Mouse (Mus musculus) CH12.LX (cell line): ENCODE measurements around the gene Trem3. TPM values are rescaled to one million over a fixed set of nuclear protein-coding genes. Genes with fewer than 3 reads are reported as not detected.

Source experiments
- DNase-seq: peaks from one replicate; pipeline ENCODE4 v3.0.0-alpha.2; 2013; ENCODE audit errors: extremely low read depth
- H3K27ac ChIP-seq: 2 replicates; pipeline ENCODE4 v1.5.1; 2012; ENCODE audit warnings: low read depth, mild to moderate bottlenecking, control low read depth, moderate library complexity; ENCODE audit not compliant: insufficient read depth
- H3K27me3 ChIP-seq: replicated peaks from 2 replicates; pipeline ENCODE3; 2012; ENCODE audit warnings: inconsistent platforms
- H3K36me3 ChIP-seq, 2 experiments: replicated peaks in 1 of 2; 2 replicates each; pipeline versions ENCODE3 to v1.6.1; 2012; ENCODE audit warnings: inconsistent platforms in 1 of 2, low read length in 1 of 2, mild to moderate bottlenecking in 1 of 2, mixed read lengths in 1 of 2, moderate library complexity in 1 of 2; ENCODE audit not compliant: control insufficient read depth in 1 of 2, insufficient read depth in 1 of 2
- H3K4me1 ChIP-seq, 2 experiments: 2 replicates each; pipeline ENCODE4 v1.6.1; 2012; ENCODE audit warnings: inconsistent platforms in 1 of 2, moderate library complexity in 1 of 2; ENCODE audit not compliant: insufficient read depth in 2 of 2, control insufficient read depth in 1 of 2
- H3K4me2 ChIP-seq: 2 replicates; pipeline ENCODE4 v1.6.1; 2012; ENCODE audit warnings: low read depth, mild to moderate bottlenecking, control low read depth; ENCODE audit not compliant: poor library complexity, insufficient read depth, severe bottlenecking
- H3K4me3 ChIP-seq, 3 experiments: fragments of 150-350 bp in 1 of 3; sonication (generic) in 1 of 3; replicated peaks in 1 of 3; 2 replicates each; pipeline versions ENCODE3 to v1.5.1; 2011 to 2012; ENCODE audit warnings: low read depth in 2 of 3, low read length in 2 of 3, mild to moderate bottlenecking in 2 of 3, moderate library complexity in 2 of 3, control low read depth in 1 of 3, improper control_type of control experiment in 1 of 3, inconsistent platforms in 1 of 3, mixed read lengths in 1 of 3; ENCODE audit not compliant: poor library complexity in 1 of 3
- H3K79me2 ChIP-seq: replicated peaks from 2 replicates; pipeline ENCODE4 v1.6.1; 2012; ENCODE audit warnings: mild to moderate bottlenecking, moderate library complexity; ENCODE audit not compliant: control insufficient read depth, poor library complexity, insufficient read depth, severe bottlenecking; ENCODE audit errors: extremely low read depth
- H3K9ac ChIP-seq: 2 replicates; pipeline ENCODE4 v1.6.1; 2012; ENCODE audit warnings: low read depth, mild to moderate bottlenecking, control low read depth, moderate library complexity; ENCODE audit not compliant: insufficient read depth
- H3K9me3 ChIP-seq: replicated peaks from 2 replicates; pipeline ENCODE3; 2012; ENCODE audit warnings: low read length, inconsistent platforms, mixed read lengths
- CHD1 ChIP-seq: IDR thresholded peaks from 2 replicates; pipeline ENCODE4 v1.6.1; 2012; ENCODE audit warnings: low read depth, low read length, improper control_type of control experiment, inconsistent platforms
- CHD2 ChIP-seq: IDR thresholded peaks from 2 replicates; pipeline ENCODE4 v1.6.1; 2011; ENCODE audit warnings: low read length, improper control_type of control experiment
- CTCF ChIP-seq, 2 experiments: IDR thresholded peaks in 1 of 2; conservative IDR thresholded peaks in 1 of 2; 2 replicates each; pipeline ENCODE4 v1.5.1; 2011 to 2012; ENCODE audit warnings: low read depth in 2 of 2, low read length in 2 of 2, improper control_type of control experiment in 1 of 2, inconsistent platforms in 1 of 2, mild to moderate bottlenecking in 1 of 2, moderate library complexity in 1 of 2
- E2F4 ChIP-seq: IDR thresholded peaks from 2 replicates; pipeline ENCODE4 v1.6.1; 2011; ENCODE audit warnings: low read depth, low read length, improper control_type of control experiment; ENCODE audit not compliant: insufficient replicate concordance
- ELF1 ChIP-seq: IDR thresholded peaks from 2 replicates; pipeline ENCODE4 v1.6.1; 2014; ENCODE audit warnings: low read depth, mild to moderate bottlenecking, inconsistent platforms, low read length, improper control_type of control experiment
- ETS1 ChIP-seq: conservative IDR thresholded peaks from 2 replicates; pipeline ENCODE4 v1.6.1; 2012; ENCODE audit warnings: low read depth, mild to moderate bottlenecking, inconsistent platforms, low read length, improper control_type of control experiment, moderate library complexity
- GABPA ChIP-seq: IDR thresholded peaks from 2 replicates; pipeline ENCODE4 v1.6.1; 2012; ENCODE audit warnings: low read depth, low read length, improper control_type of control experiment, inconsistent platforms; ENCODE audit not compliant: insufficient replicate concordance
- IRF4 ChIP-seq: IDR thresholded peaks from 2 replicates; pipeline ENCODE4 v1.6.1; 2014; ENCODE audit warnings: low read depth, mild to moderate bottlenecking, inconsistent platforms, low read length, improper control_type of control experiment
- JUND ChIP-seq: conservative IDR thresholded peaks from 2 replicates; pipeline ENCODE4 v1.6.1; 2011; ENCODE audit warnings: low read depth, low read length, improper control_type of control experiment
- MAFK ChIP-seq: IDR thresholded peaks from 2 replicates; pipeline ENCODE4 v1.6.1; 2011; ENCODE audit warnings: low read length, improper control_type of control experiment; ENCODE audit not compliant: insufficient replicate concordance
- MEF2A ChIP-seq: IDR thresholded peaks from 2 replicates; pipeline ENCODE4 v1.6.1; 2014; ENCODE audit warnings: low read depth, mild to moderate bottlenecking, inconsistent platforms, low read length, improper control_type of control experiment, borderline replicate concordance
- MXI1 ChIP-seq: IDR thresholded peaks from 2 replicates; pipeline ENCODE4 v1.6.1; 2011; ENCODE audit warnings: mild to moderate bottlenecking, low read depth, low read length, improper control_type of control experiment
- MYC ChIP-seq: IDR thresholded peaks from 2 replicates; pipeline ENCODE4 v1.6.1; 2011; ENCODE audit warnings: low read depth, mild to moderate bottlenecking, improper control_type of control experiment, low read length
- NELFE ChIP-seq: IDR thresholded peaks from 2 replicates; pipeline ENCODE4 v1.6.1; 2011; ENCODE audit warnings: low read depth, low read length, improper control_type of control experiment
- NRF1 ChIP-seq: IDR thresholded peaks from 2 replicates; pipeline ENCODE4 v1.6.1; 2014; ENCODE audit warnings: low read depth, mild to moderate bottlenecking, inconsistent platforms, low read length, improper control_type of control experiment, moderate library complexity
- PAX5 ChIP-seq: IDR thresholded peaks from 2 replicates; pipeline ENCODE4 v1.6.1; 2012; ENCODE audit warnings: low read length, inconsistent platforms, mixed read lengths
- POLR2AphosphoS2 ChIP-seq: IDR thresholded peaks from 2 replicates; pipeline ENCODE4 v1.6.1; 2011; ENCODE audit warnings: low read depth, low read length, improper control_type of control experiment
- RAD21 ChIP-seq: IDR thresholded peaks from 2 replicates; pipeline ENCODE4 v1.6.1; 2011; ENCODE audit warnings: low read depth, mild to moderate bottlenecking, low read length, improper control_type of control experiment, moderate library complexity
- RCOR1 ChIP-seq: conservative IDR thresholded peaks from 2 replicates; pipeline ENCODE4 v1.6.1; 2012; ENCODE audit warnings: low read depth, mild to moderate bottlenecking, inconsistent platforms, low read length, improper control_type of control experiment
- SIN3A ChIP-seq: IDR thresholded peaks from 2 replicates; pipeline ENCODE4 v1.6.1; 2012; ENCODE audit warnings: low read length, improper control_type of control experiment, inconsistent platforms
- SMC3 ChIP-seq: IDR thresholded peaks from 2 replicates; pipeline ENCODE4 v1.6.1; 2011; ENCODE audit warnings: low read depth, low read length, improper control_type of control experiment
- TCF12 ChIP-seq: IDR thresholded peaks from 2 replicates; pipeline ENCODE4 v1.6.1; 2014; ENCODE audit warnings: low read depth, mild to moderate bottlenecking, inconsistent platforms, low read length, improper control_type of control experiment
- USF1 ChIP-seq: IDR thresholded peaks from 2 replicates; pipeline ENCODE4 v1.6.1; 2014; ENCODE audit warnings: low read depth, mild to moderate bottlenecking, inconsistent platforms, low read length, improper control_type of control experiment
- ZC3H11A ChIP-seq: IDR thresholded peaks from 2 replicates; pipeline ENCODE4 v1.6.1; 2012; ENCODE audit warnings: low read depth, mild to moderate bottlenecking, inconsistent platforms, low read length, improper control_type of control experiment
- ZKSCAN1 ChIP-seq: IDR thresholded peaks from 2 replicates; pipeline ENCODE4 v1.6.1; 2012; ENCODE audit warnings: low read depth, inconsistent platforms, low read length, improper control_type of control experiment, borderline replicate concordance
- ZMIZ1 ChIP-seq: IDR thresholded peaks from 2 replicates; pipeline ENCODE4 v1.6.1; 2012; ENCODE audit warnings: low read depth, mild to moderate bottlenecking, inconsistent platforms, low read length, improper control_type of control experiment
- ZNF384 ChIP-seq: IDR thresholded peaks from 2 replicates; pipeline ENCODE4 v1.6.1; 2012; ENCODE audit warnings: low read depth, low read length, improper control_type of control experiment, inconsistent platforms
- dilution Hi-C: fragments of 300-500 bp; cut with MboI; formaldehyde crosslinking; loops from 2 replicates; pipeline ENCODE4 v1.14.3; 2020; ENCODE audit warnings: low sequenced_read_pairs; ENCODE audit not compliant: extremely low pct_unique_long_range_greater_than_20kb, extremely low pct_ligation_motif_present
- in situ Hi-C: fragments of 300-500 bp; cut with MboI; formaldehyde crosslinking; loops from 3 replicates; pipeline ENCODE4 v1.14.3; 2019; ENCODE audit warnings: low sequenced_read_pairs, low pct_ligation_motif_present, low pct_unique_long_range_greater_than_20kb, mixed read lengths
- polyA plus RNA-seq: library from polyadenylated mRNA; unstranded; fragments of >175 nt; gene quantifications from 2 replicates; pipeline ENCODE4 v1.2.1, GENCODE M21; 2012; ENCODE audit warnings: low read depth; ENCODE audit not compliant: insufficient read length
- total RNA-seq, 2 experiments: library from RNA; depleted of rRNA; stranded (reverse); fragments of 300-350 nt in 1 of 2; fragments of >200 nt in 1 of 2; gene quantifications; 2 replicates each; pipeline ENCODE4 v1.2.3; 2012 to 2014

The Trem3 gene
- total and polyA plus RNA-seq, 3 experiments: not detected

- dilution Hi-C loops: no loop called here
Observed at GRCm38 (mm10) chr17:48212596-48212995, 35.0 kb upstream of the Trem3 start.

DNA sequence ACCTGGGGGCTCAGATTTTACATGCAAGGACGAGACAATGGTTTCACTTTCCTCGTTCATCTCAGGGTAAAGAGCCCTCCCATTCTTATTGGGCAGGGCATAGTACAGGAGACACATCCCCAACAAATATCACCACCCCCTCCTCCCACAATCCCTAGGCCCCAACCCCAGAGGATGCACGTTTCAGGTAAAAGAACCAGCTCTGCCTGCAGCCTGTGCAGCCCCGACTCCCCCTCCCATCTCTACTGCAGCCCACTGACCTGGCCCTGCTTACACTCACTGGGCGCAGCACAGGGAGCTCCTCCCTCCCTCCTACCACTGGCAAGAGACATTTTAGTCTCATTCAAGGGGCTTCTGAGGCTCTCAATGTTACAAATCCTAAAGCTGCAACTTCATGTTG lies 34.1 kb upstream of the Trem3 start:
- DNase-seq: no peak
- dilution Hi-C loops: no loop called here
- in situ Hi-C loops: no loop called here
- TF ChIP-seq GABPA: no peak
- TF ChIP-seq MAFK: no peak
- TF ChIP-seq ZC3H11A: no peak
- TF ChIP-seq JUND: no peak
- no peak for TF ChIP-seq ZNF384
- TF ChIP-seq MXI1: no peak
- TF ChIP-seq NRF1: no peak
- no peak for TF ChIP-seq SIN3A
- TF ChIP-seq ELF1: no peak
- TF ChIP-seq CHD1: no peak
- TF ChIP-seq SMC3: no peak
- no peak for TF ChIP-seq MYC
- H3K27me3 ChIP-seq: no peaks in the 10 kb centered on the region
- no peak overlapping the region for H3K27ac ChIP-seq
- no peaks in the 10 kb centered on the region for H3K9me3 ChIP-seq
- no peak overlapping the region for H3K4me3 ChIP-seq
- H3K79me2 ChIP-seq: no peaks in the 10 kb centered on the region
- no peak overlapping the region for H3K4me2 ChIP-seq
- no peak overlapping the region for H3K9ac ChIP-seq
- no peaks in the 10 kb centered on the region for H3K4me1 ChIP-seq
- H3K36me3 ChIP-seq: no peaks in the 10 kb centered on the region

More at GRCm38 (mm10) chr17:48212596-48212995, 35.0 kb upstream of the Trem3 start:
- TF ChIP-seq CTCF (conservative IDR thresholded peaks at IDR 0.05 in 1 of 2, IDR thresholded peaks at IDR 0.05 in 1 of 2; ENCODE audit: low read depth in 2 of 2, low read length in 2 of 2) (no peak), RAD21 (no peak), TCF12 (no peak)
- Histone ChIP-seq H3K9me3 (no peaks in the 10 kb centered on the region), H3K4me1 (no peaks in the 10 kb centered on the region), H3K9ac (no peak overlapping the region), H3K36me3 (no peaks in the 10 kb centered on the region), H3K4me3 (no peak overlapping the region), H3K79me2 (no peaks in the 10 kb centered on the region), H3K27ac (no peak overlapping the region), H3K27me3 (no peaks in the 10 kb centered on the region), H3K4me2 (no peak overlapping the region)
- in situ Hi-C loops: no loop called here
- no peak for DNase-seq

DNA sequence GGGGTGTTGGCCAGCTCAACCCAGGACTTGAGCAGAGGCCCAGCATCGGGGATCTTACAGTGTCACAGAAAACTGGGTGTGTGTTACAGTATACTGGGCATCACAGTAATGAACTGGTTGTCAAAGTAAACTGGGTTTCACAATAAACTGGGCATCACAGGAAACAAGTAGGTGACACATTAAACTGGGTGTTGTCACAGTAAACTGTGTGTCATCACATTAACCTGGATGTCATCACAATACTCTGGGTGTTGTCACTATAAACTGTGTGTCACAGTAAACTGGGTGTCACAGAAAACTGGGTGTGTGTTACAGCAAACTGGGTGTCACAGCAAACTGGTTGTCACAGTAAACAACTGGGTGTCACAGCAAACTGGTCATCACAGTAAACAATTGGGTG lies 32.1 kb upstream of the Trem3 start:
- no peaks in the 10 kb centered on the region for H3K79me2 ChIP-seq
- H3K4me2 ChIP-seq: no peak overlapping the region
- no peaks in the 10 kb centered on the region for H3K9me3 ChIP-seq
- no peak overlapping the region for H3K27ac ChIP-seq
- in situ Hi-C loops: no loop called here
- H3K4me1 ChIP-seq: no peaks in the 10 kb centered on the region
- H3K9ac ChIP-seq: no peak overlapping the region
- H3K4me3 ChIP-seq: no peak overlapping the region
- H3K36me3 ChIP-seq: no peaks in the 10 kb centered on the region
- dilution Hi-C loops: no loop called here
- no peak for DNase-seq
- H3K27me3 ChIP-seq: no peaks in the 10 kb centered on the region
- no peak for TF ChIP-seq USF1
- TF ChIP-seq CHD2: no peak
- TF ChIP-seq ZKSCAN1: no peak
- TF ChIP-seq ZMIZ1: no peak
- TF ChIP-seq POLR2AphosphoS2: no peak
- TF ChIP-seq RCOR1: no peak
- TF ChIP-seq PAX5: no peak
- TF ChIP-seq JUND: no peak
- TF ChIP-seq CTCF (conservative IDR thresholded peaks at IDR 0.05 in 1 of 2, IDR thresholded peaks at IDR 0.05 in 1 of 2; ENCODE audit: low read depth in 2 of 2, low read length in 2 of 2): no peak
- no peak for TF ChIP-seq SMC3
- TF ChIP-seq ETS1: no peak
- TF ChIP-seq MEF2A: no peak
- TF ChIP-seq NRF1: no peak
- TF ChIP-seq E2F4: no peak
- TF ChIP-seq MXI1: no peak
- no peak for TF ChIP-seq NELFE
- no peak for TF ChIP-seq IRF4
